Mouse (Mus musculus) liver, adult 2 months (tissue): ENCODE measurements around the gene Ss18l2. TPM values are rescaled to one million over a fixed set of nuclear protein-coding genes. Genes with fewer than 3 reads are reported as not detected.

Source experiments
- DNase-seq: peaks from one replicate; pipeline ENCODE4 v3.0.0-alpha.2; 2011; ENCODE audit warnings: low read depth, low spot score; ENCODE audit errors: extremely low read depth
- H3K27ac ChIP-seq: fragments of 200-500 bp; replicated peaks from 2 replicates; pipeline ENCODE4 v1.5.1; 2012; ENCODE audit warnings: low read depth, mild to moderate bottlenecking, control low read depth, inconsistent platforms, low read length; ENCODE audit not compliant: insufficient read depth
- H3K27me3 ChIP-seq: fragments of 200-500 bp; 2 replicates; pipeline ENCODE4 v1.6.1; 2012; ENCODE audit warnings: mild to moderate bottlenecking, moderate library complexity, low read length, inconsistent platforms; ENCODE audit not compliant: control insufficient read depth, insufficient read depth
- H3K36me3 ChIP-seq: fragments of 200-500 bp; 2 replicates; pipeline ENCODE4 v1.6.1; 2012; ENCODE audit warnings: low read length, inconsistent platforms; ENCODE audit not compliant: control insufficient read depth, insufficient read depth
- H3K4me1 ChIP-seq: fragments of 200-500 bp; 2 replicates; pipeline ENCODE4 v1.6.1; 2011; ENCODE audit warnings: low read length; ENCODE audit not compliant: control insufficient read depth, insufficient read depth
- H3K4me3 ChIP-seq: fragments of 200-500 bp; 2 replicates; pipeline ENCODE4 v1.5.1; 2011; ENCODE audit warnings: low read depth, mild to moderate bottlenecking, control low read depth, low read length, moderate library complexity; ENCODE audit not compliant: insufficient read depth
- H3K79me2 ChIP-seq: fragments of 200-500 bp; 2 replicates; pipeline ENCODE4 v1.6.1; 2012; ENCODE audit warnings: inconsistent platforms, mild to moderate bottlenecking, low read length, moderate library complexity; ENCODE audit not compliant: control insufficient read depth, insufficient read depth
- H3K9ac ChIP-seq: fragments of 200-500 bp; 2 replicates; pipeline ENCODE4 v1.6.1; 2012; ENCODE audit warnings: low read depth, mild to moderate bottlenecking, control low read depth, inconsistent platforms, low read length
- CTCF ChIP-seq: fragments of 200-500 bp; IDR thresholded peaks from 2 replicates; pipeline ENCODE4 v1.5.1; 2011; ENCODE audit warnings: low read depth, low read length, control low read depth
- POLR2A ChIP-seq: fragments of 200-500 bp; IDR thresholded peaks from 2 replicates; pipeline ENCODE4 v1.6.1; 2011; ENCODE audit warnings: low read length, control low read depth; ENCODE audit not compliant: insufficient read depth; ENCODE audit errors: extremely low read depth
- WGBS: fragments of 180-500 bp; shearing (Covaris S2); methylation state at CpG from one replicate; pipeline ENCODE4 v1.1.7; 2018; 5-methylcytosine and 5-hydroxymethylcytosine counted together
- polyA plus RNA-seq: library from polyadenylated mRNA; depleted of rRNA; stranded (reverse); fragments of >200 nt; gene quantifications from 2 replicates; pipeline ENCODE4 v1.2.3, GENCODE M21; 2012
- total RNA-seq: library from RNA; depleted of rRNA; stranded (reverse); fragments of >200 nt; gene quantifications from 2 replicates; pipeline ENCODE4 v1.2.3, GENCODE M21; 2014

The Ss18l2 gene
- total and polyA plus RNA-seq, 2 experiments, result 35.2 to 83.3 TPM

GRCm38 (mm10) chr9:121717048-121717447 lies 6.9 kb downstream of the Ss18l2 start:
- Histone ChIP-seq H3K27ac (no peak overlapping the region), H3K4me1 (peaks cover 10% of the 10 kb centered on the region), H3K36me3 (peaks cover 12% of the 10 kb centered on the region), H3K27me3 (no peaks in the 10 kb centered on the region), H3K79me2 (peaks cover 2% of the 10 kb centered on the region; the same call in 1 of the 2 replicates), H3K4me3 (no peak overlapping the region), H3K9ac (no peak overlapping the region)
- no peak for DNase-seq
- WGBS, result 77% methylated on average over 2 of the region's 2 CpGs
- TF ChIP-seq CTCF, result no peak
- TF ChIP-seq POLR2A, result no peak

DNA sequence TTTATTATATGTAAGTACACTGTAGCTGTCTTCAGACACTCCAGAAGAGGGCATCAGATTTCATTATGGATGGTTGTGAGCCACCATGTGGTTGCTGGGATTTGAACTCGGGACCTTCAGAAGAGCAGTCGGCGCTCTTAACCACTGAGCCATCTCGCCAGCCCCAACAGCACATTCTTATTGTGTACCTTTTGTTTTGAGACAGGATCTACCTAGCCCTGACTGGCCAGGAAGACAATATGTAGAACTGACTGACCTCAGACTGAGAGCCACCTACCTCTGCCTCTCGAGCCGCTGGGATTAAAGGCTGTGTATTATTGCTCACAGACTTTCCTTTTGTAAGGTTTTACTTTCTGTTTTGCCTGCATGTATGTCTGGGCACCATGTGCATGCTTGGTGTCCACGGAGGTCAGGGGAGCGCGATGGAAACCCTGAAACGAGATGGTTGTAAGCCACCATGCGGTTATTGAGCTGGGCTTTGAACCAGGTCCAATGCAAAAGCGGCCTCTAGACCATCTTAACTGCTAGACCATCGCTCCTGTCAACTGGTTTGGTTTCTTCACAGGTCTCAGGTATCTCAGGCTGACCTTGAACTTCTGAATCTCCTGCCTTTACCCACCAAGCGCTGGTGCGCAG lies 8.1 kb downstream of the Ss18l2 start:
- H3K27me3 ChIP-seq, result no peaks in the 10 kb centered on the region
- TF ChIP-seq CTCF, result no peak
- no peak for TF ChIP-seq POLR2A
- peaks cover 1% of the 10 kb centered on the region; the same call in 1 of the 2 replicates for H3K36me3 ChIP-seq
- peak overlapping the region; percentile 49 for H3K4me3 ChIP-seq
- peak overlapping the region; percentile 45 for H3K9ac ChIP-seq
- peaks cover 10% of the 10 kb centered on the region for H3K4me1 ChIP-seq
- H3K79me2 ChIP-seq, result no peaks in the 10 kb centered on the region; the same call in 1 of the 2 replicates
- H3K27ac ChIP-seq, result peak overlapping the region; percentile 92
- 44% methylated on average over 15 of the region's 15 CpGs for WGBS
- peak; percentile 59 for DNase-seq

GRCm38 (mm10) chr9:121718792-121719318 lies 8.7 kb downstream of the Ss18l2 start, which contains the start of gene Nktr:
Gene Nktr (plus strand): TSS chr9:121719169.
- peak within 1 kb of the TSS; percentile 92 for H3K27ac ChIP-seq
- under 1% methylated on average over 57 of the region's 61 CpGs for WGBS
- no peaks in the 10 kb centered on the region for H3K27me3 ChIP-seq
- peaks cover 2% of the 10 kb centered on the region; the same call in 1 of the 2 replicates for H3K79me2 ChIP-seq
- DNase-seq, result peak; percentile 92
- no peaks in the 10 kb centered on the region for H3K36me3 ChIP-seq
- peak; percentile 18; the same call in 1 of the 2 replicates for TF ChIP-seq CTCF
- peak; percentile 66 for TF ChIP-seq POLR2A
- H3K4me1 ChIP-seq, result peaks cover 10% of the 10 kb centered on the region
- peak within 1 kb of the TSS; percentile 90 for H3K9ac ChIP-seq
- H3K4me3 ChIP-seq, result peak within 1 kb of the TSS; percentile 83

GRCm38 (mm10) chr9:121719347-121720331 lies 9.5 kb downstream of the Ss18l2 start:
- H3K4me3 ChIP-seq, result peak overlapping the region; percentile 83
- H3K79me2 ChIP-seq, result peaks cover 2% of the 10 kb centered on the region; the same call in 1 of the 2 replicates
- H3K9ac ChIP-seq, result peak overlapping the region; percentile 90
- peak overlapping the region; percentile 68 for H3K27ac ChIP-seq
- no peaks in the 10 kb centered on the region for H3K36me3 ChIP-seq
- under 1% methylated on average over 64 of the region's 87 CpGs for WGBS
- peak; percentile 55 for DNase-seq
- peaks cover 12% of the 10 kb centered on the region for H3K4me1 ChIP-seq
- H3K27me3 ChIP-seq, result no peaks in the 10 kb centered on the region
- TF ChIP-seq CTCF (no peak), POLR2A (no peak)

DNA sequence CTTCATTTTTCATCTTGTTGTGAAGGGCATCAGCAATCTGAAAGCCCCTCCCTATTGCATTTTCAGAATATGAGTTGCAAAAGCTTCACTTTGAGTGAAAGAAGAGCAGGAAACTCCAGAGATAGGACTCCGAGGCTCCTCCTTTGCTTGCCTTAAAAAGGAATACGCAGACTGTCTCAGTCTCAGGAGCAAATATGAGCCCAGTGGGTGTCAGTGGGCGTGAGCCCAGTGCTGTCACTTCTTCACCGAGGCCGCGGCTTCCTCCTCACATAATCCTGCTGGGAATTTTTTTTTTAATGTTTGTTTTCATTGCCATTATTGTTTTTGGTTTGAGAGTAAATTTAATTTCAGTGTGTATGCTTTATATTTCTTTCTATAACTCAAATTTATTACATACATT lies 30.4 kb downstream of the Ss18l2 start:
- Histone ChIP-seq H3K79me2 (peaks cover 4% of the 10 kb centered on the region; the same call in 1 of the 2 replicates), H3K4me3 (no peak overlapping the region), H3K27ac (no peak overlapping the region), H3K36me3 (peaks cover 72% of the 10 kb centered on the region), H3K4me1 (no peaks in the 10 kb centered on the region), H3K9ac (no peak overlapping the region), H3K27me3 (no peaks in the 10 kb centered on the region)
- no peak for TF ChIP-seq POLR2A
- TF ChIP-seq CTCF, result no peak
- no peak for DNase-seq
- 76% methylated on average over 6 of the region's 6 CpGs for whole genome bisulfite sequencing
